Mouse (Mus musculus): Measurements from ENCODE around the gene Tsr3.
A peak's percentile ranks its signal among the peaks of the same experiment; 100 is the strongest.
"Not testable (repeated sequence)": the region's sequence is repeated elsewhere in the genome, so short reads cannot be mapped to it uniquely, and the experiment has no call there.

The Tsr3 gene

DNA sequence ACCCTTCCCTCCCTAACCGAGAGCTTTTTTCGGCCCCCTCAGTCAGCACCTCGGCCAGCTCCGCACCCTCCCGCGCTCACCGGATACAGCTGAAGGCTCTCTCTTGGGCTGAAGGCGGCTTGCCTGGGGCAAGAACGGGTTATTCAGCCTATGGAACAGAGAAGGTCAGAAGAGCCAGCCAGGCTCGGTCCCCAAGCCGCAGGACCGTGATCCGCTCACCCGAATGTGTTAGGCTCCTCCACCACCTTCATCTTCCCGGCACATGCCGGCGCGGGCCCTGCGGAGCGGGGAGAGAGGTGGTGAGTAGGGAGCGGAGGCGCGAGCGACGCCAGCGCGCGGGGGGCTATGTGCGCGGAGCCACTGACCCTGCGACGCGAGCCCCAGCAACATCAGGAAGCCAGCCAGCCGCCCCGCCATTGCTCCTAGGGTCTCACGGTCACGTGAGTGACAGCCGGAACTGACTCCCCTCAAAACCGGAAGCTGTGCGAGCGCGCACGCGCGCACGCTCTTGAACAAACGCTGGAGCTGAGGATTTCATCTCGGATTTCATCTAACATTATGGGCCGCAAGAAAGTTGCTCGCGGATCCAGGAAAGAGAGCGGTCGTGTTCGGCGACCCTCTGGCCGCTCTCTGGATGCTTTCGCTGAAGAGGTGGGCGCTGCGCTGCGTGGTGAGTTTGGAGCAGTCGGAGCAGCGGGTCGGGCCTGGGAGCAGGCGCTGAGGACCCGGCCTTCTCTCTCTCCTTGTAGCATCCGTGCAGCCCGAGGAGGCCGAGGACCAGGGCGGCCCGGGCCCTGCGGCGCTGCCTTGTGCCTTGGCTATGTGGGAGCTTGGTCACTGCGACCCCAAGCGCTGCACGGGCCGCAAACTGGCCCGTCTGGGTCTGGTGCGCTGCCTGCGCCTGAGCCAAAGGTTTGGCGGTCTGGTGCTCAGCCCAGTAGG is at the start of gene Tsr3, which contains the start of gene Gnptg:
Gene Tsr3, plus strand, starts transcription at position 476 of the 942 bp plus-strand sequence.
Gene Gnptg, minus strand, starts transcription at position 430 of the 942 bp plus-strand sequence.
- peak; percentile 88 for DNase-seq (ENCODE audit: low spot score)

DNA sequence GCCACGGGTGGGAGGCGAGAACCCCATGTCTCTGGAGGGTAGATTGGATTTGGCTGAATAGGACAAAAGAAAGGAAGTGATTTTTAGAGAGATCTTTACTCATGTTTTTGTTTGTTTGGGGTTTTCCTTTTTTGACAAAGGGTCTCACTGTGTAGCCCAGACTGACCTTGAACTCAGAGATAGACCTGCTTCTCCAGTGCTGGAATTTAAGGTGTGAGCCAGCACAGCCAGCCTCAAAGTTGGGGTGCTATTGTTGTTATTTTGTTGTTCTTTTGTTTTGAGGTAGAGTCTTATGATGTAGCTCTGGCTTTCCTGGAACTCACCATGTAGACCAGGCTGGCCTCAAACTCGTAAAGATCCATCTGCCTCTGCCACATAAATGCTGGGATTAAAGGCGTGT is 37.6 kb upstream of the Tsr3 start:
- DNase-seq (ENCODE audit: low spot score): no peak

DNA sequence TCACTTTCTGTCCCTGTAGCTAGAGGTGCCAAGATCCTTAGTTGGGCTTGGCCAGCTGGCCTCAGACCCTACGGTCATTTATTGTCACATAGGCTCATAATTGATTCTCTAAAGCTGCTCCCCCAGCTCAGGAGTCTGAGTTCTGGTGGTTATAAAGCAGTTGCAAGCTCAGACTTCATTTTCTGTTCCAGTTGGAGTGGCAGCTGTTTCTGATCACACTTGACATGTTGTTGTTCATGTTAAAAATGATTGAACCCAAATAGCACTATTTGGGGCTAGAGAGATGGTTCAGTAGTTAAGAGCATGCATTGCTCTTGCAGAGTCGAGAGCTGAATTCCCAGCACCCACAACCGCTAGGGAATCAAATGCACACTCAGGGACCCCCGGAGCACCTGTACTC is 30.0 kb upstream of the Tsr3 start:
- no peak for DNase-seq (ENCODE audit: low spot score)

DNA sequence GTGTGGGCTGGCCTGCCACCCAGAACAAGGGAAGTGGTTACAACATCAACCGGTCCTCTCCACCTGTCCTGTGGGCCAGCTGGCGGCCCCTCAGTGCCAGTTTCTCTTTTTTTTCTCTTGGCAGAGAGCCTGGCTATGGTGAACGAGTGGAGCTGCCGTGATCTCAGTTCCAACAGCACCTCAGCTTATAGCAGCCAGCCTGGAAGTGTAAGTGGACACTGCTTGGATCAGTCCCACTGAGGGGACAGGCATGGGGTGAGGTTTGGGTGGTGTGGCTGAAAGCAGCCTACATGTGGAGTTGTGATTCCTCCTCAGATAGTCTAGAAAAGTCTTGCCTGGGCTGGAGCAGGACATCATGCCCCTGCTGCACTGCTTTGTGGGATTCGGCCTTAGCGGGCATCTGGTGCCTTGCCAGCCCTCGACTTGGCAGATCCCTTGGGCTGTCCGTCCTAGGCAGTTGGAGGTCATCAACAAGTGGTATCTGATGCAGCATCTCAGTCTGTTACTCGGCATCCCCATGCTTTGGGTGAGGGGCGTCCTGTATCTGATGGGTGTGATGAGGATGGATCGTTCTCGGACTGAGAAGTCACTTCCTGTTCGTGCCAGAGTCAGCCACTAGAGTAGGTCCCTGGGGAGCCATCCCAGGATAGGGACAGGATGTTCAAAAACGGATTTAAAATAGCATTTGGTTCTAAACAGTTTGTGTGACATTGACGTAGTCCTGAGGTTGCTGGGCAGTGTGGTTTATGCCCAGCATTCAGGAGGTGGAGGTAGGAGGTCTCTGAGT is 29.1 kb upstream of the Tsr3 start:
- no peak for DNase-seq (ENCODE audit: low spot score)

DNA sequence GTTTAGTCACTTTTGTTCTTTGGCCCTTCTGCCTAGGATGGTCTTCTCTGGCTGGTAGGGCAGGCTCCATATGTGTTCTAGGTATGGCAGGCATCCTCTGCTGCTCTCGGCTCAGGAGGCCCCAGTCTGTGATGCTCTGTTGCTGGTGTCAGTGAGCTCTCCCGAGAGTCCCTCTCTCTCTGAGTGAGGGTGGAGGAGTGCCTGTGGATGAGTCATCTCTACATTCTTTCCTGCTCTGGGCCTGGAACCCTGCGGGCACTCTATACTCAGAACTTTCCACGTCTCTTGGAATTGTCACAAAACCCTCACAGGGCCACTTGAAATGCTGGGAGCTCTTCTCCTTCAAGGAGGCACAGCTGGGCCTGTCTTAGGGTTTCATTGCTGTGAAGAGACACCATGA is 28.3 kb upstream of the Tsr3 start:
- no peak for DNase-seq (ENCODE audit: low spot score)

DNA sequence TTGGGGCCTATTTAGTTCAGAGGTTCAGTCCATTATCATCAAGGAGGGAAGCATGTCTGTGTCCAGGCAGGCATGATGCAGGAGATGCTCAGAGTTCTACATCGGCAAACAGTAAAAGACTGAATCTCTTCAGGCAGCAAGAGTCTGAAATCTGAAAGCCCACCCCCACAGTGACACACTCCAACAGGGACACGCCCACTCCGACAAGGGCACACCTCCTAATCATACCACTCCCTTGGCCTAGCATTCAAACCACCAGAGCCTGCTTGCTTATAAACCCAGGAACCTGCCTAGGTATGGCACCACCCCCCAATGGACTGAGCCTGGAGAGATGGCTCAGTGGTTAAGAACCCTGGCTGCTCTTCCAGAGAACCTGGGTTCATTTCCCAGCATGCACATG is 24.5 kb upstream of the Tsr3 start:
- no peak for DNase-seq (ENCODE audit: low spot score)

DNA sequence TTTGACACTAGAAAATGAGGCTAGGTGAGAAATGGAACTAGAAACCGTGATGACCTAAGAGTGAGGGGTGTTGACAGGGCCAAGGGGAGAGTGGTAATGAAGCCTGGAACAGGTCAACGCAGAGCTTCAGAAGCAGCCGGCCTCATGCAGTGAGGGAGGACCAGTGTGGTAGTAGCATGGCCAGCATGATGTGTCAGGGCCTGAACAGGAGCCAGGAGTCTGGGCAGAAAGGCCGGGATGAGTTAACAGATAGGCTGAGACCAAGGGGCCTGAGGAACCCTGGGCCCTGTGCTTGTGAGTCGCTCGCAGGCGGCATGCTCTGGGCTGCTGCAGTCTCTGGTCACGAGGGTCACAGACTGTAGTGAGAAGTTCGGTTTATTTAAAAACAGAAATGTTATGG is 21.0 kb upstream of the Tsr3 start:
- DNase-seq (ENCODE audit: low spot score): no peak

DNA sequence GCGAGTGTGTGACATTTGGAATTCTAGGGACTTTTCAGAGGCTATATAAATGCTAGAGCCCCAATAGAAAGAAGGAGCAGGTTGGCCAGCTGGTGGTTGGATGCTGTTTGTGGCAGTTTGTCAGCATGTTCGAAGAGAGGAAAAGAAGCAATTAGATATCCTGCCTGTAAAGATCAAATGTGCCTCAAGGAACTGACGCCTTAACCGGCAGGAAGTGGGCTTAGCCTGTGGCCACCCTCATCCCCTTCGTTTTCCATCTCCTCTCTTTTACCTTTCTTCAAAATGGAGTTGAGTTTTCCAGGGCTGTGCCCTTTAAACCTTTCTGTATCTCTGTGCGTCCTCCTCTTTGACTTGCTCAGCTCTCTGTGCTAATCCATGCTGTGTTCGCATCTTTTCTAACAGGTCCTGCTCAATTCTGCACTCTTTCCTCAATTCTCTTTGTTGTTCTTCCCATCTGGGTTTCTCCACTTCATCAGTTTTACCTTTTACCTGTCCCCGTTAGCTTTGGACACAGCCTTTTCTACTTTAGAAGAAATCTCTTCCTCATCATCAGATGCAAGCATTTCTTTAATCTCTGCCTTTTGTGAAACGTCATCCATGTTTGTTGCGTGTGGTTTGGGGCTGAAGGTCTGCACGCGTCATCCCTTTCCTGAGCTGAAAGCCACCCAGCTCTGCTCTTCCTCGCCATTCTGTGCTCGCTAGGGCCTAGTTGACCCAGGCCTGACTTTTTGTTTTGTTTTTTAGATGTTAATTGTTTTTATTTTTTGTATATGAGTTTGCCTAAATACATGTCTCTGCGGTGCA is 20.3 kb upstream of the Tsr3 start:
- DNase-seq (ENCODE audit: low spot score): no peak

DNA sequence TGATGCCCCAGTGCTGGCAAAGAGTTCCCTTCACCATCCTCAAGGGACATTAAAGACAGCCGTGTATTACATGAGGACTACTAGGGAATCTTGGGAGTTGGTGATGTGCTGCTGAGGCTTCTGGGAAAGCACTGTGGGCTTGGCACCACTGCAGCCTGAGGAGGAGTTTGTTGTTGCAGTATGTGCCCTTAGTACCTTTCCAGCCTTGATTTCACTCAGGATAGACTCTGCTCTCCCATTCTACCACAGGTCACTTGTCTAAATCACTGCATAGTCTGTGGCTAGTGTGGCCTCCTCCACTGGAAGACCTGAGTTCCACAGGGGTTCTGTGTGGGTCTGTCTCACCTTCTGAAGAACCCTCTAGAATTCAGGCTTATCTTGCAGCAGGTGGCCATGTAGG is 19.2 kb upstream of the Tsr3 start:
- DNase-seq (ENCODE audit: low spot score): no peak

DNA sequence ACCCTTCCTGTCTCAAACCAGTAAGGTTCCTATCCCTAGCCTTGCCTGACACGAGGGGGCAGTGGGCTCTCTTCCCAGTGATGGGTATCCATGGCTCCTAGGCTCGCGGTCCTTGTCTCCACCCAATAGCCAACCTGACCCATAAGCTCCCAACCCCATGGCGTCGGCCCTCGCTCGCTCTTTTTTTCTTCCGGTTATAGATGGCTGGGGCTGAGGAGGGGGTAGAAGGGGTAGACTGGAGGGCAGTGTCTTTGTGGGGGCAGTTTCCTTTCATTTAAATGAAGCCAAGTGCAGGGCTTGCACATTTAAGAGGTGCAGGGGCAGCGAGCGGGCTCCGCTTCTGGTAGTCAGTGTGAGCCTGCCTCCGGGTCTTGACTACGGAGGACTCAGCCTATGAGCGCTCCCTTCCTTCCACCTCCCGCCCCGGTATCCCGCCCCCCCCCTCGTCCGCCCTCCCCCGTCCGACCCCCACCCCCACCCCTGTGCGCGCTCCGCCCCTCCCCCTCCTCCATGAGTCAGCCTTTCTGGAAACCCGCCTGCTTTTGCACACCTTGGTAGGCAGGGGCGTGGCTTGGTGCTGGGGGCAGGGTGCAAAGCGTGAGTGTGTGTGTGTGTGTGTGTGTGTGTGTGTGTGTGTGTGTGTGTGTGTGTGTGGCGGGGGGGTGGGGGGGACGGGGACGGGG is 18.0 kb upstream of the Tsr3 start:
- peak; percentile 73 for DNase-seq (ENCODE audit: low spot score)

DNA sequence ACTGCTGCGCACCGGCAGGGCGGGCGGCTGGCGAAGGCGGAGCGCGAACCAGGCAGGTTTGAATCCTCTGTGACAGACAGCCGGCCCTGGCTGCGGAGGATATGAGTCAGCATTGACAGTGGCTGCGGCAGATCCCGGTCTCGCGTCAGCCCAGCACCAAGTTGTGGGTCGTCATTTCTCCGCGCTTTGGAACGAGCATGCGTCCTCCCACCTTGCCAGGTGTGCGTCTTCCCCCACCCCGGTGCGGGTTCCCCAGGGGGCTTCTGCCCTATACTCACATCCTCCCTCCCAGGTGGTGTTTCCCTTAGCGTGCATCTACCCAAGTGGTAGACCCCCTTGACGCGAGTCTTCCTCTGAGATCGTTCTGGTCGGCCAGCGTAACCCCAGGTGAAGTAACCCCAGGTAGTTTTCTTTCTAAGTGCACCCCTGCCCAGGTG is 17.4 kb upstream of the Tsr3 start:
- not testable (repeated sequence) for DNase-seq (ENCODE audit: low spot score)

DNA sequence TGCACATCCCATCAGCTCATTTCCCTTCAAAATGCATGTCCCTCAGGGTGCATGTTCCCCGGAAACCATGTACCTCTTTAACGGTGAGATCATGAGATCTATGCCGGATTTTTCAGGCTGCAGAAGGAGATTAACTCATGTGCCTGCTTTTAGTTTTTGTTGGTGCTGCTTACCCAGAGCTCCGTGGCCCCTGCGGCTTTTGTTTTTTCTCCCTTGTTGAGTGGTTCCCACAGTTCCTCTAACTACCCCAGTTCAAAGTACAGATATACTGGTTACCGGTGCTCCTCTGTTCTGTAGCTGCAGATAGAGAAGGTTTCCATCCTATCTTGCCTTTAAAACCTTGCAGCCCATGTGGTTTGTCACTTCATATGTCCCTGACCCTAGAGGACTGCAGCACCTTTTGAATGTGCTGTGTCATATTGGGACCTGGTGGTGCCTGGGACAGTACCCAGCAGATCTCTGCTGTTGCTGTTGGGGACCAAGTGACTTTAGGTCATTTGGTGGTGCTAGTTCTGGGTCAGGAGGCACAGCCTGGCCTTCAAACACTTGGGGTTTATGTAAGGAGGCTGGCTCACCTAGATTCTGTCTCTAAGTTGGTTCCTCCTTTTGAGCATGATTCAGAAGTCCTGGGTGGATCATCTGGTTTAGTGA is 16.9 kb upstream of the Tsr3 start:
- no peak for DNase-seq (ENCODE audit: low spot score)

DNA sequence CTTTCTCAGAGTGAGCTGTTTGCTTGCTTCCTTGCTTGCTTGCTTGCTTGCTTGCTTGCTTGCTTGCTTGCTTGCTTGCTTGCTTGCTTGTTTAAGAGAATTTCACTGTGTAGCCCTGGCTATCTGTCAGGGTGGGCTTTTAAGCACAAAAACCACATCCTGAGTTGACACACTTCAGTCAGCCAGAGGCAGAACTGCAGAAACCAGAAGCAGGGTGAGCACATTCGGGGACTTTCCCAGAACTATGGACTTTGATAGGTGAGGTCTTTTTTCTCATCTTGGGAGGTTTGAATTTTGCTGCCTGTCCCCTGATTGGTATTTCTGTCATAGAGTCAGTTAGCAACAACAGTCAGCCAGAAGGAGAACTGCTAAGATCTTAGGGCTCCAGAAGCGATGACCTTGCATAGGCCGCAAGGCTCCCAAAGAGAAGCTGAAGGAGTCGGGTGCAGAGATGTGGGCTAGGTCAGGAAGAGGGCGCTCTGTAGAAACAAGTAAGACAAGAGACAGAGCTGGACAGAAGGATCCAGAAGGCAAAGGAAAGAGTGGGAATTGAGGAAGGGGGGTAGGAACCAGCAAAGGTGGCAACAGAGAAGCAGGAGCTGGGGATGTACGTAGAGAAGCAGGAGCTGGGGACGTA is 15.3 kb upstream of the Tsr3 start:
- no peak for DNase-seq (ENCODE audit: low spot score)

DNA sequence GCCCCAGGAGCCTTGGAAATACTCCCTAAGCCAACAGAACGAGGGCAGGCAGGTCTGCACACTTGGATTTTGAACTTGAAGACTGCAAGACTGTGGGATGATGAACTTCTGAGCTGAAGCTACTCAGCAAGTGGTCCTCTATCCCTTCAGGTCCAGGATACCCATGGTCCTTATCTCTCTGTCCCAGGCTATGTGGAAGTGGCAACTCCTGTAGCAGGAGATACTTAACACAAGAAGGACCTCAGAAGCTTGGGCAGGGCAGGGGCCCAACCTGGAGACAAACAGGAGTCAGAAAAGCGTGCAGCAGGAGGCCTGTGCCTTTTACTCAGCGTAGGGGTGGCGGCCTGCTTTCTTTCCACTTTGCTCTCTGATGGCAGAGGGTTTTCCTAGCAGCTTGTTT is 14.3 kb upstream of the Tsr3 start:
- no peak for DNase-seq (ENCODE audit: low spot score)

DNA sequence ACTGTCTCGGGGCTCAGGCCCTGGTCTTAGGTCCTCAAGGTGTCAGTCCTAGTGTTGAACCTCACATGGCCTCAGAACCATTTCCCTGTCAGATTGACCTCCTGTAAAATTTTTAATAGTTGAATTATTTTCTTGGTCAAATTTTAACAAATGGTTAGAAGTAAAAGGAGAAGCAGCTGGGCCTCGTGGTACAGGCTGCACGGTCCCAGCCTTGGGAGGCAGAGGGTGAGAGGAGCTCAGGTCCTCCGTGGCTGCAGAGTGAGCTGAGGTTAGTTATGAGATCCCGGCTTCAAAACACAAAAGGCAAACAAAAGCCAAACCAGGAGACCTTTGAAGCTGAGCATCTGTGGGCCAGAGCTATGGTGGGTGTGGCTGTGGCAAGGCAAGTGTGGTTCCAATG is 12.0 kb upstream of the Tsr3 start:
- no peak for DNase-seq (ENCODE audit: low spot score)

DNA sequence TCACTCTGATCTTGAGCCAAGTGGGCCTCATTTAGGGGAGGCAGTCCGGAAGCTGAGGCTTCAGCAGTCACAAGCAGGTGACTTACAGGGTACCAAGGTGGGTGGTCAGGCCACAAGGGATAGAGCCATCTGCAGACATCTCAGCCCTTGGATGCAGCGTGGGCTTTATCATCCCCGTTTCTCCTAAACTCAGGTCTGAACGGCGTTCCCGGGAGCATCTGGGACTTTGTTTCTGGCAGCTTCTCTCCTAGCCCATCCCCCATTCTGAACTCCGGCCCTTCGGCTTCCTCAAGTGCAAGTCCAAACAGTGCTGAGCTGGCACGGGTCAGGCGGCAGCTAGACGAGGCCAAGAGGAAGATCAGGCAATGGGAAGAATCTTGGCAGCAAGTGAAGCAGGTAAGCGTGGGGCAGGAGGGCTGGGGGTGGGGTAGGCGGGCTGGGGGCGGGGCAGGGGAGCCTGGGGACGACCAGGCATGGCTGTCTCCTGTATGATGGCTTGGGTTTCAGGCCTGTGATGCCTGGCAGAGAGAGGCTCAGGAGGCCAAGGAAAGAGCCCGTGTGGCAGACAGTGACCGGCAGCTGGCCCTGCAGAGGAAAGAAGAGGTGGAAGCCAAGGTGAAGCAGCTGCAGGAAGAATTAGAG is 9.8 kb upstream of the Tsr3 start:
- DNase-seq (ENCODE audit: low spot score): not testable (repeated sequence)

DNA sequence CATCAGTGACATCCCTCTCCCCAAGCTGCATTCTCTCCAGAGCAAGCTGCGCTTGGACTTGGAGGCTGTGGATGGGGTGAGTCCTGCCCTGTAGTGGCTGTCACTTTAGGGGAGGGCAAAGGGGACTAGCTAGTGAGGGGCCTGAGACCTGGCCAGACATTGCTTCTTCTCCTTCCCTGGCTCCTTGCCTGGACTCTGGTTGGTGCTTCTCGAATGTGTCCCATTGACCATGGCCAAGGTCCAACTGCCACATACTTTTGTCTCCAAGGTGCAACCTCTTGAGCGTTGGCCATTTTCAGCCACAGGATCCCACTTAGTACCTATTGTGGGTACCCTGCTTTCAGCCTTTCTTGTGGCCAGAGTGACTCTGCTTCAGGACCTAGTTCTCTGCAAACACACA is 9.3 kb upstream of the Tsr3 start:
- DNase-seq (ENCODE audit: low spot score): no peak

DNA sequence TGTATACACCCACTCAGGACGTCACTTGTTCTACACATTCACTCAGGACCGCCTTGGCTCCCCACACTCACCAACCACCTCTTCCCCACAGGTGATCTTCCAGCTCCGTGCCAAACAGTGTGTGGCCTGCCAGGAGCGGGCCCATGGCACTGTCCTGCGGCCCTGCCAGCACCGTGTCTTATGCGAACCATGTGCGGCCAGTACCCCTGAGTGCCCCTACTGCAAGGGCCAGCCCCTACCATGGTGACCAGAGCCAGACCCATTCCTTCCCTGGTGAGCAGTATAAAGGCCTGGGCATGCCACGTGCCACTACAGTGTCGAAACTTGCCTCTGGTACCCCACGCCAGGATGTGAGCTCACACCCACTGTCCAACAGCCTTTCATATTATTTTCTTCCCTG is 8.3 kb upstream of the Tsr3 start:
- DNase-seq (ENCODE audit: low spot score): not testable (repeated sequence)

DNA sequence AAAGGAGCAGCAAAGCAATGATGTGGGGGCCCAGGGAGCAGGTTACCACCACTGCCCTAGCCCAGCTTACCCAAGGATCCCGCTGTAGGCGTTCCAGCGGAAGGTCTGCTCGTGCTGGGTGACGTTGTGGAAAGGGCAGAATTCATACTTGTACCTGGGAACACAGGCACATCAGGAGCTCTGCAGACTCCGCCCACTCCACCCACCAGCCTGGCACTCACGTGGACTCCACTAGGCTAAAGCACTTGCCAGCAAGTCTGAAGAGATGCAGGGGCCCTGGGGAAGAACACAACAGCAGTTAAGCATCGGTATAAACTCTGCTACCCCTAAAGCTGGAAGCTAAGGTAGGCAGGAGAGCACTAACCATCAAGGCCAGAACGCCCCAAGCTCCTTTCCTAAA is 4.3 kb upstream of the Tsr3 start:
- no peak for DNase-seq (ENCODE audit: low spot score)

DNA sequence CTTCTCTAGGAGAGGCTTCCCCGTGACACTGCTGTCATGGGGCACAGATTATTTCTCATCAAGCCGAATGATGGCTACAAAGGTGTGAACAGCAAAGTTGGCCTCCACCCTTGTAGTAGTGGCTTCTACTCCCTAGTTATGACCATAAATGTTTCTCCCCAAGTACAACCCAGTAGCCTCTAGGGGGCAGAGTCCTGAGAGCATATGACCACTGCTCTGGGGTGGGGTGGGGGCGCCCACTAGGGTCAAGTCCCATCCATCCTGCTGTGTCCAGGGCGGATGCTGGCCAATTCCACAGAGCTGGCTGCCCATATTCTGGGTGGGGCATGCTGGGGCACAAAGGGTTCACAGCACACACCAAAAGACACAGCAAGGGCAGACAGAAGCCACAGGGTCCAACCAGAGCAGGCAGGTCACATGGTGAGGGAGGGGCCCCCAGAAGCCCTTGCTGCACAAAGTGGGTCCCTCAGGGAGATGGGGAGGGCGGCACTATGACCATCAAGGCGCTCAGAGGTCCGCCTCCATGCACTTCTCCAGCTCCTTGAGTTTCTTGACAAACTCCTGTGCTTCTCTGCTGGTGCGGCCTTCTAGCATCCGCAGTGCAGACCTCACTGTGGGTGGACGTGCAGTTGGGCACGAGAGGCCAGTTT is 3.3 kb downstream of the Tsr3 start:
- no peak for DNase-seq (ENCODE audit: low spot score)
